16 mouse cellular contexts compared by ENCODE assay signal in the genomic region with DNA sequence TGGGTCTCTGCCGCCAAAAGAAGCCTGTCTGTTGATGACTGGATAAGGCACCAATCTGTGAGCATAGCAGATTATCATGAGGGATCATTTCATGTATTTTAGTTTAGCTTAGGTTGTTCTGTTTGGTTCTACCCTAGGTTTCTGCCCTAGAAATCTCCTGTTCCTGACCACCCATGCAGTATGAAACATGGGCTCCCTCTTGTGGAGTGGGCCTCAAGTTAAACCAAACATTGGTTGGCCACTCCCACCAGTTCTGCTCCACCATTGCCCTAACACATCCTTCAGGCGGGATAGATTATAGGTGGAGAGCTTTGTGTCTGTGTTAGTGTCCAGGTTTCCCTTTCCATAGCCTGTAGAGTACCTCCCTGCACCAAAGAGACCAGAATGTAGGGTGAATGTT. TPM values are rescaled to one million over a fixed set of nuclear protein-coding genes. Genes with fewer than 3 reads are reported as not detected.
A peak's percentile ranks its signal among the peaks of the same experiment; 100 is the strongest.
DNase-seq lines count a peak whose midpoint lies in the region; ATAC-seq and TF ChIP-seq lines count a peak whose summit lies in the region.
"Had no signal": no experiment of that assay in that cellular context is flagged by ENCODE, and none has a peak within 500 bp of the region (broad histone marks: within the 10 kb centered on the region; RNA-seq: fewer than 3 reads in every experiment).

No protein-coding gene starts in this region.

- peak; percentile 5 for DNase-seq in adrenal gland, postnatal 10 days
- no peak for DNase-seq in adrenal gland, adult 8-10 months
- peak; percentile 3 for DNase-seq in kidney, postnatal 0 days (ENCODE audit: low spot score)
- DNase-seq in thymus, postnatal 4 days: peak; percentile 9
- DNase-seq in thymus, adult 2 months: no peak
- no peak for DNase-seq in cerebellum, postnatal 10 days
- DNase-seq in yolk sac, embryonic 10.5 days (ENCODE audit: low spot score): no peak
- DNase-seq: cerebellum, postnatal 14 days; lung, postnatal 36 days; right cerebral cortex, postnatal 14 days had no signal

- no peak overlapping the region for H3K4me3 ChIP-seq in kidney, postnatal 0 days (replicated peaks; ENCODE audit: low read depth, low read length)
- H3K4me3 ChIP-seq in kidney, embryonic 14.5 days (ENCODE audit: low read length): no peak overlapping the region
- no peak overlapping the region for H3K4me3 ChIP-seq in thymus, adult 2 months (ENCODE audit: control insufficient read depth, insufficient read depth, low read length)
- H3K4me3 ChIP-seq: embryonic facial prominence, embryonic 15.5 days; limb, embryonic 13.5 days; neural tube, embryonic 15.5 days had no signal

- no peaks in the 10 kb centered on the region for H3K4me1 ChIP-seq in kidney, postnatal 0 days (replicated peaks; ENCODE audit: insufficient read depth, low read length)
- no peaks in the 10 kb centered on the region for H3K4me1 ChIP-seq in kidney, embryonic 14.5 days (ENCODE audit: control insufficient read depth, insufficient read depth, low read length)
- no peaks in the 10 kb centered on the region for H3K4me1 ChIP-seq in thymus, adult 2 months (replicated peaks; ENCODE audit: control insufficient read depth, insufficient read depth, low read length)
- H3K4me1 ChIP-seq: embryonic facial prominence, embryonic 15.5 days; neural tube, embryonic 15.5 days had no signal

- H3K27ac ChIP-seq in kidney, postnatal 0 days: no peak overlapping the region
- H3K27ac ChIP-seq in kidney, embryonic 14.5 days (ENCODE audit: low read depth, low read length): no peak overlapping the region
- no peak overlapping the region for H3K27ac ChIP-seq in thymus, adult 2 months (ENCODE audit: control insufficient read depth, insufficient read depth, low read length)
- H3K27ac ChIP-seq: embryonic facial prominence, embryonic 15.5 days; limb, embryonic 13.5 days; neural tube, embryonic 15.5 days had no signal

- 89% methylated on average over 2 of the region's 2 CpGs for WGBS in kidney, postnatal 0 days
- 96% methylated on average over 2 of the region's 2 CpGs for WGBS in kidney, embryonic 14.5 days
- WGBS in thymus, adult 2 months: 91% methylated on average over 2 of the region's 2 CpGs

- H3K9me3 ChIP-seq in kidney, postnatal 0 days (replicated peaks; ENCODE audit: low read length): no peaks in the 10 kb centered on the region
- no peaks in the 10 kb centered on the region for H3K9me3 ChIP-seq in kidney, embryonic 14.5 days (ENCODE audit: control insufficient read depth, low read length)
- H3K9me3 ChIP-seq: embryonic facial prominence, embryonic 15.5 days; G1E; limb, embryonic 13.5 days; neural tube, embryonic 15.5 days had no signal

- no peaks in the 10 kb centered on the region for H3K36me3 ChIP-seq in kidney, postnatal 0 days (ENCODE audit: insufficient read depth, low read length)
- no peaks in the 10 kb centered on the region for H3K36me3 ChIP-seq in kidney, embryonic 14.5 days (ENCODE audit: control insufficient read depth, insufficient read depth, low read length)
- H3K36me3 ChIP-seq in thymus, adult 2 months (ENCODE audit: control insufficient read depth, insufficient read depth, low read length): no peaks in the 10 kb centered on the region
- H3K36me3 ChIP-seq: embryonic facial prominence, embryonic 15.5 days; G1E; limb, embryonic 13.5 days; neural tube, embryonic 15.5 days had no signal

- no peak overlapping the region for H3K9ac ChIP-seq in kidney, postnatal 0 days (ENCODE audit: low read depth, low read length)
- H3K9ac ChIP-seq in kidney, embryonic 14.5 days (ENCODE audit: low read depth, low read length): no peak overlapping the region
- H3K9ac ChIP-seq: embryonic facial prominence, embryonic 15.5 days; limb, embryonic 13.5 days; neural tube, embryonic 15.5 days had no signal

- no peak for ATAC-seq in kidney, postnatal 0 days (replicated peaks; ENCODE audit: low FRiP score, low read depth)
- no peak for ATAC-seq in kidney, embryonic 14.5 days (ENCODE audit: low FRiP score, low TSS enrichment)
- ATAC-seq: activated CD4-positive, CD25-positive, alpha-beta regulatory T cell, adult 4 months had no signal

- no peaks in the 10 kb centered on the region for H3K27me3 ChIP-seq in kidney, postnatal 0 days (ENCODE audit: insufficient read depth, low read length)
- no peaks in the 10 kb centered on the region for H3K27me3 ChIP-seq in kidney, embryonic 14.5 days (ENCODE audit: control insufficient read depth, insufficient read depth, low read length)
- no peaks in the 10 kb centered on the region for H3K27me3 ChIP-seq in thymus, adult 2 months (ENCODE audit: control insufficient read depth, insufficient read depth, low read length)
- H3K27me3 ChIP-seq: embryonic facial prominence, embryonic 15.5 days; limb, embryonic 13.5 days; neural tube, embryonic 15.5 days had no signal

- no peak for TF ChIP-seq POLR2A in thymus, adult 2 months (IDR thresholded peaks at IDR 0.05; ENCODE audit: control insufficient read depth, extremely low read depth, insufficient read depth, low read length, poor library complexity)

- no peak overlapping the region for H3K4me2 ChIP-seq in kidney, postnatal 0 days (ENCODE audit: low read length)
- H3K4me2 ChIP-seq in kidney, embryonic 14.5 days (replicated peaks; ENCODE audit: low read depth, low read length): no peak overlapping the region
- H3K4me2 ChIP-seq: embryonic facial prominence, embryonic 15.5 days; limb, embryonic 13.5 days; neural tube, embryonic 15.5 days had no signal

- TF ChIP-seq CTCF in kidney, postnatal 0 days (IDR thresholded peaks at IDR 0.05; ENCODE audit: low read depth): peak; percentile 46
- TF ChIP-seq CTCF in thymus, adult 2 months (IDR thresholded peaks at IDR 0.05; ENCODE audit: borderline replicate concordance, control insufficient read depth, extremely low read depth, insufficient read depth, low read length, poor library complexity): no peak

RNA-seq across cellular contexts. Expression of gene Rxfp1, which starts 6.7 kb away (rescaled TPM):
- total RNA-seq in adrenal gland, postnatal 10 days (2021): 1 to 10 TPM in 1 of 2 experiments, under 1 TPM in 1; 0.51 to 2.2 TPM
- total RNA-seq in adrenal gland, adult 8-10 months (2022): under 1 TPM in 1 of 4 experiments, not detected in 3; 0.07 TPM
- polyA plus RNA-seq in kidney, postnatal 0 days (2015; fragmentation: Nextera tagmentation; extraction: Ambion mirVana): not detected in 2 replicates
- polyA plus RNA-seq in kidney, embryonic 14.5 days (2014; fragmentation: Nextera tagmentation; extraction: Ambion mirVana): not detected in 2 replicates
- 0.38 and 0.75 TPM in 2 replicates for polyA plus RNA-seq in thymus, adult 2 months (2012; rRNA removed)
- polyA plus RNA-seq: activated CD4-positive, CD25-positive, alpha-beta regulatory T cell, adult 4 months; G1E had no signal

Comparison
In these comparisons a context has a peak if more than half of its experiments do, and no peak if none do; other contexts are left out.
1. DNase-seq: peak in adrenal gland, postnatal 10 days (single experiment), kidney, postnatal 0 days (single experiment) and thymus, postnatal 4 days (single experiment); none in adrenal gland, adult 8-10 months (single experiment), thymus, adult 2 months (single experiment), cerebellum, postnatal 10 days (0 of 2) and yolk sac, embryonic 10.5 days (single experiment).